Mouse (Mus musculus): Measurements from ENCODE around the gene Nxn. TPM values are rescaled to one million over a fixed set of nuclear protein-coding genes. Genes with fewer than 3 reads are reported as not detected.

Nxn gene
- polyA plus RNA-seq, 1 experiment from 2014 or later = 52.3 TPM

GRCm38 (mm10) chr11:76292831-76293230, 106.1 kb downstream of the Nxn start:
- H3K9me3 ChIP-seq (ENCODE audit: control insufficient read depth, low read length) = no peaks in the 10 kb centered on the region
- H3K4me1 ChIP-seq (replicated peaks; ENCODE audit: control insufficient read depth, insufficient read depth, low read length) = peaks cover 33% of the 10 kb centered on the region
- no peak overlapping the region for H3K4me2 ChIP-seq (ENCODE audit: low read depth, low read length, severe bottlenecking)
- no peak overlapping the region for H3K4me3 ChIP-seq (ENCODE audit: low read depth, low read length)
- ATAC-seq (replicated peaks; ENCODE audit: low FRiP score) = no peak
- DNase-seq (ENCODE audit: low spot score) = no peak
- no peaks in the 10 kb centered on the region for H3K27me3 ChIP-seq (ENCODE audit: control insufficient read depth, insufficient read depth, low read length)
- H3K36me3 ChIP-seq (ENCODE audit: control insufficient read depth, insufficient read depth, low read length) = no peaks in the 10 kb centered on the region
- peak overlapping the region; percentile 29; the same call in 1 of the 2 replicates for H3K9ac ChIP-seq (ENCODE audit: low read length)
- H3K27ac ChIP-seq (ENCODE audit: low read depth, low read length) = peak overlapping the region; percentile 68
- WGBS = 56% methylated on average over 6 of the region's 6 CpGs

DNA sequence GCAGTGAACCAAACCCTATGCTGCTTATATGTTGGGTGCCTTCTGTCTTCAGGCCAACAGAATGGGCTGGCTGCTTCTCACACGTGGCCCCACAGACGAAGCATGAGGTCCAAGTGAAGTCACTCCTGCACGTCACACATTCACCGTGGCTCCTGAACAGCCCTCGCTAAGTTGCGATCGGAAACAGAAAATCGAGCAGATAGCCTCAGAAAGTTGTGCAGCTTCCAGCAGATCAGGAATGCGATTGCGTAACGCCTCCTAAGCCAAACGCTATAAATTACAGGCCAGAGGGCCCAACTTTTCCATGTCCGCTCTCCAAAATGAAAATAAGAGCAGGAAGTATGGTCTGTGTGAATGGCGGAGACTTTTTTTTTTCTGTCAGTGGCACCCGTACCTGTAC, 106.5 kb downstream of the Nxn start:
- no peaks in the 10 kb centered on the region for H3K36me3 ChIP-seq (ENCODE audit: control insufficient read depth, insufficient read depth, low read length)
- DNase-seq (ENCODE audit: low spot score) (no peak), ATAC-seq (replicated peaks; ENCODE audit: low FRiP score) (no peak)
- H3K27me3 ChIP-seq (ENCODE audit: control insufficient read depth, insufficient read depth, low read length) = no peaks in the 10 kb centered on the region
- H3K9ac ChIP-seq (ENCODE audit: low read length) = no peak overlapping the region
- H3K9me3 ChIP-seq (ENCODE audit: control insufficient read depth, low read length) = no peaks in the 10 kb centered on the region
- H3K4me3 ChIP-seq (ENCODE audit: low read depth, low read length) = no peak overlapping the region
- H3K4me2 ChIP-seq (ENCODE audit: low read depth, low read length, severe bottlenecking) = no peak overlapping the region
- WGBS = 82% methylated on average over 15 of the region's 15 CpGs
- peak overlapping the region; percentile 68 for H3K27ac ChIP-seq (ENCODE audit: low read depth, low read length)
- peaks cover 37% of the 10 kb centered on the region for H3K4me1 ChIP-seq (replicated peaks; ENCODE audit: control insufficient read depth, insufficient read depth, low read length)

DNA sequence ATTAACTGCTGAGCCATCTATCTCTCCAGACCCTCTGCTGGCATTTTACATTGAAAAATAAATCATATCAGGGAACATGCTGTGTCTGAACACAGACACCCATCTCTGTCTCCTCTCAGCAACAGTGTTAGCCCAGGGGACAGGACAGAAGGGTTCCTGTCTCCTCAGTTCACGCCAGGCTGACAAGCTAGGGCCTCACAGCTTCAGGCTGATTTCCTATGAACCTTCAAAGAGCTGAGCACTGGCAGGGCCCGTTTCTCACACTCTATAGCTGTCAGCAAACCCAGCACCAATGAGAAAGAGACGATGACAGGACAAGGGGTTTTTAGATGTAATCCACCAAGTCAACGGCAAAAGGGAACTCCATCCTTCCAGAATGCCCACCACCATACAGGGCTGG, 107.0 kb downstream of the Nxn start:
- no peak for ATAC-seq (replicated peaks; ENCODE audit: low FRiP score)
- Histone ChIP-seq H3K27ac (ENCODE audit: low read depth, low read length) (no peak overlapping the region; the same call in 1 of the 2 replicates), H3K9me3 (ENCODE audit: control insufficient read depth, low read length) (no peaks in the 10 kb centered on the region), H3K4me3 (ENCODE audit: low read depth, low read length) (no peak overlapping the region), H3K36me3 (ENCODE audit: control insufficient read depth, insufficient read depth, low read length) (no peaks in the 10 kb centered on the region), H3K4me2 (ENCODE audit: low read depth, low read length, severe bottlenecking) (no peak overlapping the region), H3K27me3 (ENCODE audit: control insufficient read depth, insufficient read depth, low read length) (no peaks in the 10 kb centered on the region), H3K9ac (ENCODE audit: low read length) (no peak overlapping the region), H3K4me1 (replicated peaks; ENCODE audit: control insufficient read depth, insufficient read depth, low read length) (peaks cover 40% of the 10 kb centered on the region)
- DNase-seq (ENCODE audit: low spot score) = no peak
- WGBS = 81% methylated on average over 4 of the region's 4 CpGs

DNA sequence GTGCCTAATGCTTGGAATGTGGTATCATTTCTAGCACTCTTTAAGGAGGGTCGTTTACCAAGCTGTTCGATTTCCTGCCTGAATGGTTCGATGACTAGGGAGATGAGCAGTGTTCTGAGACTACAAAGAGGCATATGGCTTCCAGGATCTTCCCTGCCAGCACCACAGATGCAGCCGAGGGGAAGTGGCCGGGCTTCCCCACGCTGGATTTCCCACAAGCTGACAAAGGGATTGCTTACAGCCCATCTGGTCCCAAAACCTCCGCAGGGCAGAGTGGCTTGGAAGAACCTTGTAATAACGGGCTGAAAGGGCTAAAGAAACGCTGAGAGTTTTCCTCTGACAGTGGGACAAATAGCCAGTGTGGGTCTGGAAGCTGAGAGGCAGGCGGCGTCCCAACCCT, 108.6 kb downstream of the Nxn start:
- H3K27me3 ChIP-seq (ENCODE audit: control insufficient read depth, insufficient read depth, low read length) = no peaks in the 10 kb centered on the region
- peak overlapping the region; percentile 79 for H3K27ac ChIP-seq (ENCODE audit: low read depth, low read length)
- H3K36me3 ChIP-seq (ENCODE audit: control insufficient read depth, insufficient read depth, low read length) = no peaks in the 10 kb centered on the region
- H3K9ac ChIP-seq (ENCODE audit: low read length) = peak overlapping the region; percentile 29
- H3K9me3 ChIP-seq (ENCODE audit: control insufficient read depth, low read length) = no peaks in the 10 kb centered on the region
- DNase-seq (ENCODE audit: low spot score) = peak; percentile 64
- H3K4me1 ChIP-seq (replicated peaks; ENCODE audit: control insufficient read depth, insufficient read depth, low read length) = peaks cover 36% of the 10 kb centered on the region
- H3K4me2 ChIP-seq (ENCODE audit: low read depth, low read length, severe bottlenecking) = no peak overlapping the region
- 25% methylated on average over 11 of the region's 11 CpGs for WGBS
- ATAC-seq (replicated peaks; ENCODE audit: low FRiP score) = 0 out of 2 replicates have a peak, but pooled peaks have one; percentile 32
- no peak overlapping the region for H3K4me3 ChIP-seq (ENCODE audit: low read depth, low read length)

GRCm38 (mm10) chr11:76288645-76289044, 110.3 kb downstream of the Nxn start:
- ATAC-seq (replicated peaks; ENCODE audit: low FRiP score) = no peak
- WGBS = 81% methylated on average over 6 of the region's 6 CpGs
- Histone ChIP-seq H3K9ac (ENCODE audit: low read length) (no peak overlapping the region), H3K36me3 (ENCODE audit: control insufficient read depth, insufficient read depth, low read length) (no peaks in the 10 kb centered on the region), H3K4me3 (ENCODE audit: low read depth, low read length) (no peak overlapping the region), H3K27ac (ENCODE audit: low read depth, low read length) (no peak overlapping the region), H3K9me3 (ENCODE audit: control insufficient read depth, low read length) (peaks cover 1% of the 10 kb centered on the region; the same call in 1 of the 2 replicates), H3K27me3 (ENCODE audit: control insufficient read depth, insufficient read depth, low read length) (no peaks in the 10 kb centered on the region), H3K4me1 (replicated peaks; ENCODE audit: control insufficient read depth, insufficient read depth, low read length) (peaks cover 25% of the 10 kb centered on the region), H3K4me2 (ENCODE audit: low read depth, low read length, severe bottlenecking) (no peak overlapping the region)
- DNase-seq (ENCODE audit: low spot score) = no peak

- WGBS = 33% methylated on average over 10 of the region's 10 CpGs
Measured at GRCm38 (mm10) chr11:76287301-76287700, 111.6 kb downstream of the Nxn start.

DNA sequence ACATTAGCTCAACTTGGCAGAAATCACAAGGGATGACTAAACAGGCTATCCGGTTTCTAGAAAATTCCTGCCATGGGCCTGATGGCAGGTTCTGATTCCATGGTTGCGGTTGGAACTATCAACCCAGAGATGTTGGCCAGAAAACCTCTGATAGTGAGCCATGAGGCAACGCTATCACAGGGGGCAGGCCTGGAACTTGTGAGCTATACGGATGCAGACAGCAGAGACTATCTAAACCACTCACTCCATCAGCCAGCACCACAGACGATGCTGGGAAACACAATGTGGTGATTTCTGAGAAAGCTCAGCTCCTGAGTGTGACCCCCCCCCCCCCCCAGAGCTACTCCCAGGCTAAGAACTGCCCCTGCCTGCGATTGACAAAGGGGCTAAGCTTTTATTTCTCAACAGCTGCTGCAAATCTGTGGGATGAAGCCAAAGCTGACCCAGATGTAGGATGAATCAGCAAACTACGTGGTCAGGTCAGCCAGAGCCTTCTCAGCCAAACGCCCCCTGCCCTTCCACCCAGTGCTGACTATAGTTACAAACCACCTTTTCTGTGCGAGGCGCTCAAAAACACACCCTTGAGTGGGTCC, 112.3 kb downstream of the Nxn start:
- Histone ChIP-seq H3K9ac (ENCODE audit: low read length) (no peak overlapping the region), H3K9me3 (ENCODE audit: control insufficient read depth, low read length) (peaks cover 4% of the 10 kb centered on the region; the same call in 1 of the 2 replicates), H3K27me3 (ENCODE audit: control insufficient read depth, insufficient read depth, low read length) (no peaks in the 10 kb centered on the region), H3K4me2 (ENCODE audit: low read depth, low read length, severe bottlenecking) (no peak overlapping the region), H3K36me3 (ENCODE audit: control insufficient read depth, insufficient read depth, low read length) (no peaks in the 10 kb centered on the region), H3K4me1 (replicated peaks; ENCODE audit: control insufficient read depth, insufficient read depth, low read length) (peaks cover 18% of the 10 kb centered on the region; the same call in 1 of the 2 replicates), H3K4me3 (ENCODE audit: low read depth, low read length) (no peak overlapping the region), H3K27ac (ENCODE audit: low read depth, low read length) (no peak overlapping the region)
- ATAC-seq (replicated peaks; ENCODE audit: low FRiP score) = no peak
- DNase-seq (ENCODE audit: low spot score) = no peak
- 55% methylated on average over 10 of the region's 10 CpGs for WGBS

More at GRCm38 (mm10) chr11:76287301-76287700, 111.6 kb downstream of the Nxn start:
- no peak overlapping the region for H3K4me3 ChIP-seq (ENCODE audit: low read depth, low read length)
- H3K4me1 ChIP-seq (replicated peaks; ENCODE audit: control insufficient read depth, insufficient read depth, low read length) = peaks cover 18% of the 10 kb centered on the region; the same call in 1 of the 2 replicates
- DNase-seq (ENCODE audit: low spot score) (no peak), ATAC-seq (replicated peaks; ENCODE audit: low FRiP score) (no peak)
- H3K27ac ChIP-seq (ENCODE audit: low read depth, low read length) = no peak overlapping the region
- no peaks in the 10 kb centered on the region for H3K27me3 ChIP-seq (ENCODE audit: control insufficient read depth, insufficient read depth, low read length)
- H3K9me3 ChIP-seq (ENCODE audit: control insufficient read depth, low read length) = peaks cover 4% of the 10 kb centered on the region; the same call in 1 of the 2 replicates
- no peaks in the 10 kb centered on the region for H3K36me3 ChIP-seq (ENCODE audit: control insufficient read depth, insufficient read depth, low read length)
- H3K9ac ChIP-seq (ENCODE audit: low read length) = no peak overlapping the region
- no peak overlapping the region for H3K4me2 ChIP-seq (ENCODE audit: low read depth, low read length, severe bottlenecking)

GRCm38 (mm10) chr11:76285431-76286075, 113.4 kb downstream of the Nxn start:
- H3K36me3 ChIP-seq (ENCODE audit: control insufficient read depth, insufficient read depth, low read length) = no peaks in the 10 kb centered on the region
- no peak overlapping the region for H3K9ac ChIP-seq (ENCODE audit: low read length)
- peaks cover 4% of the 10 kb centered on the region; the same call in 1 of the 2 replicates for H3K9me3 ChIP-seq (ENCODE audit: control insufficient read depth, low read length)
- DNase-seq (ENCODE audit: low spot score) (no peak), ATAC-seq (replicated peaks; ENCODE audit: low FRiP score) (no peak)
- no peak overlapping the region for H3K27ac ChIP-seq (ENCODE audit: low read depth, low read length)
- no peak overlapping the region for H3K4me3 ChIP-seq (ENCODE audit: low read depth, low read length)
- WGBS = 69% methylated on average over 7 of the region's 7 CpGs
- no peak overlapping the region for H3K4me2 ChIP-seq (ENCODE audit: low read depth, low read length, severe bottlenecking)
- H3K27me3 ChIP-seq (ENCODE audit: control insufficient read depth, insufficient read depth, low read length) = no peaks in the 10 kb centered on the region
- H3K4me1 ChIP-seq (replicated peaks; ENCODE audit: control insufficient read depth, insufficient read depth, low read length) = peaks cover 15% of the 10 kb centered on the region; the same call in 1 of the 2 replicates

All from forebrain, embryonic 11.5 days (tissue).